Comparison of ENCODE assay signal across 15 mouse cellular contexts in the genomic region with DNA sequence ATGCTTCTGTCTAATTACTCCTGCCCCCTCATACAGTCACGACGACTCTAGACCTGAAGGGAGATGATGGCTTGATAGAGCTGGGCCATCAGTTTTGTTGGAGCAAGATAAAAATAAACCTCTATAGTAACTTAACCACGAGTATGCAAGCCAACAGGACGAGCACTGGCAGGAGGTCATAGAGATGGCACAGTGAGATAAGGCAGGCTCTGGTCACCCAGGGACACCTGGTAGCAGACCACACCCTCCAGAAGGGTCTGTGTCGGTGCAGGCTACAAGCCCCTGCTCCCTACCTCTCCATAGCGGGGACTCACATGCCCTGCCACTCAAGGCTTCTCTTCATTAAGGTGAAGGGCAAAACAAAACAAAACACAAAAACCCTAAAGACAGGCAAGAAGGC.
"Had no signal": no experiment of that assay in that cellular context is flagged by ENCODE, and none has a peak within 500 bp of the region (broad histone marks: within the 10 kb centered on the region; RNA-seq: fewer than 3 reads in every experiment).

No protein-coding gene starts in this region.

- H3K4me1 ChIP-seq: neural tube, embryonic 15.5 days had no signal

- H3K36me3 ChIP-seq: neural tube, embryonic 15.5 days; stomach, embryonic 15.5 days had no signal

- H3K27me3 ChIP-seq: neural tube, embryonic 15.5 days; stomach, embryonic 15.5 days had no signal

- DNase-seq: retina, postnatal 1 day; right cerebral cortex, adult 18-20 months; right cerebral cortex, postnatal 14 days; right cerebral cortex, postnatal 25 days; right cerebral cortex, postnatal 4 days; spleen, adult 18-20 months; thymus, adult 18-20 months; thymus, adult 2 months; thymus, postnatal 14 days; thymus, postnatal 25 days; thymus, postnatal 36 days; thymus, postnatal 4 days had no signal

- H3K9me3 ChIP-seq: neural tube, embryonic 15.5 days; stomach, embryonic 15.5 days had no signal

- H3K4me2 ChIP-seq: neural tube, embryonic 15.5 days; stomach, embryonic 15.5 days had no signal

- H3K27ac ChIP-seq: neural tube, embryonic 15.5 days; stomach, embryonic 15.5 days; stomach, postnatal 0 days had no signal

- H3K4me3 ChIP-seq: neural tube, embryonic 15.5 days; stomach, embryonic 15.5 days had no signal

- H3K9ac ChIP-seq: neural tube, embryonic 15.5 days; stomach, embryonic 15.5 days had no signal
